Mouse (Mus musculus): ENCODE results near the gene Pecam1. TPM values are rescaled to one million over a fixed set of nuclear protein-coding genes. Genes with fewer than 3 reads are reported as not detected.

Gene Pecam1
- total and polyA plus RNA-seq, 3 experiments, result 18.4 to 22.3 (median 19.2) TPM

GRCm38 (mm10) chr11:106612961-106613637 is 137.3 kb downstream of the Pecam1 start, which contains the start of gene Tex2 (continued):
- TF ChIP-seq USF2 (conservative IDR thresholded peaks at IDR 0.05; ENCODE audit: low read depth, low read length) (peak; percentile 48; the same call in 1 of the 2 replicates), BHLHE40 (IDR thresholded peaks at IDR 0.05; ENCODE audit: low read depth, low read length) (no peak), NELFE (IDR thresholded peaks at IDR 0.05; ENCODE audit: low read depth, low read length) (peak; percentile 63; the same call in 1 of the 2 replicates), GABPA (IDR thresholded peaks at IDR 0.05; ENCODE audit: insufficient replicate concordance, low read depth, low read length) (peak; percentile 18; the same call in 1 of the 2 replicates), MEF2A (IDR thresholded peaks at IDR 0.05; ENCODE audit: borderline replicate concordance, low read depth, low read length) (peak; percentile 89), JUND (conservative IDR thresholded peaks at IDR 0.05; ENCODE audit: low read depth, low read length) (no peak), ELF1 (IDR thresholded peaks at IDR 0.05; ENCODE audit: low read depth, low read length) (peak; percentile 72), IRF4 (IDR thresholded peaks at IDR 0.05; ENCODE audit: low read depth, low read length) (peak; percentile 68), ZNF384 (IDR thresholded peaks at IDR 0.05; ENCODE audit: low read depth, low read length) (peak; percentile 62; the same call in 1 of the 2 replicates), POLR2AphosphoS2 (IDR thresholded peaks at IDR 0.05; ENCODE audit: low read depth, low read length) (no peak), USF1 (IDR thresholded peaks at IDR 0.05; ENCODE audit: low read depth, low read length) (peak; percentile 54), RCOR1 (conservative IDR thresholded peaks at IDR 0.05; ENCODE audit: low read depth, low read length) (no peak), HCFC1 (IDR thresholded peaks at IDR 0.05; ENCODE audit: low read depth, low read length) (peak; percentile 91), NRF1 (IDR thresholded peaks at IDR 0.05; ENCODE audit: low read depth, low read length) (peak; percentile 24; the same call in 1 of the 2 replicates), CTCF (conservative IDR thresholded peaks at IDR 0.05 in 1 of 2, IDR thresholded peaks at IDR 0.05 in 1 of 2; ENCODE audit: low read depth in 2 of 2, low read length in 2 of 2) (no peak), TBP (conservative IDR thresholded peaks at IDR 0.05; ENCODE audit: low read depth, low read length) (peak; percentile 62; the same call in 1 of the 2 replicates), POLR2A (IDR thresholded peaks at IDR 0.05; ENCODE audit: low read depth, low read length) (peak; percentile 48), ZMIZ1 (IDR thresholded peaks at IDR 0.05; ENCODE audit: low read depth, low read length) (no peak), PAX5 (IDR thresholded peaks at IDR 0.05; ENCODE audit: low read length) (no peak), ZC3H11A (IDR thresholded peaks at IDR 0.05; ENCODE audit: low read depth, low read length) (no peak)

GRCm38 (mm10) chr11:106612209-106612960 is 138.0 kb downstream of the Pecam1 start:
- H3K79me2 ChIP-seq (replicated peaks; ENCODE audit: control insufficient read depth, extremely low read depth, insufficient read depth, poor library complexity, severe bottlenecking), result no peaks in the 10 kb centered on the region
- dilution Hi-C loops (cut with MboI; ENCODE audit: extremely low pct_ligation_motif_present, extremely low pct_unique_long_range_greater_than_20kb, low sequenced_read_pairs) (no loop called here), in situ Hi-C loops (cut with MboI; ENCODE audit: low pct_ligation_motif_present, low pct_unique_long_range_greater_than_20kb, low sequenced_read_pairs) (no loop called here)
- H3K36me3 ChIP-seq (replicated peaks in 1 of 2; ENCODE audit: control insufficient read depth in 1 of 2, insufficient read depth in 1 of 2, low read length in 1 of 2), result no peaks in the 10 kb centered on the region
- DNase-seq (ENCODE audit: extremely low read depth), result peak; percentile 34
- H3K27me3 ChIP-seq (replicated peaks), result peaks cover 19% of the 10 kb centered on the region
- H3K27ac ChIP-seq (ENCODE audit: insufficient read depth, low read depth), result no peak overlapping the region
- H3K9ac ChIP-seq (ENCODE audit: insufficient read depth, low read depth), result peak overlapping the region; percentile 62
- peaks cover 3 to 13% of the 10 kb centered on the region in 2 experiments for H3K4me1 ChIP-seq (ENCODE audit: control insufficient read depth in 1 of 2, insufficient read depth in 2 of 2)
- H3K9me3 ChIP-seq (replicated peaks; ENCODE audit: low read length), result no peaks in the 10 kb centered on the region
- no peak for TF ChIP-seq CHD1 (IDR thresholded peaks at IDR 0.05; ENCODE audit: low read depth, low read length)
- TF ChIP-seq BHLHE40 (IDR thresholded peaks at IDR 0.05; ENCODE audit: low read depth, low read length), result no peak
- peak; percentile 61; the same call in 1 of the 2 replicates for TF ChIP-seq NELFE (IDR thresholded peaks at IDR 0.05; ENCODE audit: low read depth, low read length)
- peak; percentile 54 for TF ChIP-seq UBTF (IDR thresholded peaks at IDR 0.05; ENCODE audit: low read depth, low read length)
- TF ChIP-seq POLR2A (IDR thresholded peaks at IDR 0.05; ENCODE audit: low read depth, low read length), result peak; percentile 72; the same call in 1 of the 2 replicates
- TF ChIP-seq SIN3A (IDR thresholded peaks at IDR 0.05; ENCODE audit: low read length), result no peak; the same call in 1 of the 2 replicates
- TF ChIP-seq NRF1 (IDR thresholded peaks at IDR 0.05; ENCODE audit: low read depth, low read length), result 0 out of 2 replicates have a peak, but pooled peaks have one; percentile 42
- peak overlapping the region; percentile 73 to 94 (median 76) for H3K4me3 ChIP-seq (replicated peaks in 1 of 3; ENCODE audit: low read depth in 2 of 3, low read length in 2 of 3, poor library complexity in 1 of 3)
- H3K4me2 ChIP-seq (ENCODE audit: insufficient read depth, low read depth, poor library complexity, severe bottlenecking), result peak overlapping the region; percentile 62

Data from CH12.LX (cell line).